Mouse (Mus musculus) adrenal gland, postnatal 25 days (tissue): ENCODE data around the gene Itih2. TPM values are rescaled to one million over a fixed set of nuclear protein-coding genes. Genes with fewer than 3 reads are reported as not detected.
A peak's percentile ranks its signal among the peaks of the same experiment; 100 is the strongest.

Experiments
- DNase-seq: peaks from one replicate; pipeline ENCODE4 v3.0.0; 2021; ENCODE audit warnings: mixed read lengths
- total RNA-seq: library from RNA; stranded (reverse); gene quantifications from 2 replicates; pipeline ENCODE4 v1.2.3, GENCODE M21; 2021

Gene Itih2
- total RNA-seq, 1 experiment from 2014 or later: 9.9 TPM

DNA sequence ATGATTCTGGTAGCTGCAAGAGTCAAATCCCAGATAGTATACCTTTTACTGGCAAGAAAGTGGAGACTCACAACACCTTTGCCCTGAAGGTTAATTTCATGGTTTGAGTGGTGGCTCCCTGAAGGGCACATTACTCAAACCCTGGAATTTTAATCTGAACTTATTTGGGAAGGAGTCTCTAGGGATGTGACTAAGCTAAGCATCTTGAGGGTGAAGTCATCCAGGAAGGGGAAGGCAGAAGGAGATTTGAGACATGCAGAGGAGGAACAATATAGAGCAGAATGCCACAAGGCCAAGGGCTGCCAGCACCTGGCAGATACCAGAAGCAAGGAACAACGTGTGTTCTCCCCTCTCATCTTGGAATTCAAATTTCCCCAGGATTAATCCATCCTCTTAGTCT, 12.4 kb downstream of the Itih2 start:
- DNase-seq: no peak

GRCm38 (mm10) chr2:10108535-10109189, 22.5 kb downstream of the Itih2 start:
- no peak for DNase-seq

DNA sequence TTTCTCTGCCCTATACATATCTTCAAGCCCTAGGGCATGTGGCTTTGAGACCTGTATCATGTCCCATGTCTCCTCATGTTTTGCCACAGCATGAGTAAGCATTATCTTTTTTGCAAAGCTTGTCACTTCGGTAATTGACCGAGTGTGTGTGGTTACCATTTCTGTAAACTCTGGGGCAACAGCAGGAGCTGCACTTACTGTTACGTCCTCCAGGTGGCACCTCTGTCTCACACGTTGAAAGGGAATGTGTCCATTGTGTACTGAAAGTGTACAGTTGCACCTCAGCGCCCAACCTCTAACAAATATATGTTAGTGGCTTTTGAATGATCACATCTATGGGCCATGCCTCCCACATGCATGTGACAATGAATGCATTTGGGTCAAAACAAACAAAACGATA, 30.0 kb downstream of the Itih2 start:
- DNase-seq: peak; percentile 50

DNA sequence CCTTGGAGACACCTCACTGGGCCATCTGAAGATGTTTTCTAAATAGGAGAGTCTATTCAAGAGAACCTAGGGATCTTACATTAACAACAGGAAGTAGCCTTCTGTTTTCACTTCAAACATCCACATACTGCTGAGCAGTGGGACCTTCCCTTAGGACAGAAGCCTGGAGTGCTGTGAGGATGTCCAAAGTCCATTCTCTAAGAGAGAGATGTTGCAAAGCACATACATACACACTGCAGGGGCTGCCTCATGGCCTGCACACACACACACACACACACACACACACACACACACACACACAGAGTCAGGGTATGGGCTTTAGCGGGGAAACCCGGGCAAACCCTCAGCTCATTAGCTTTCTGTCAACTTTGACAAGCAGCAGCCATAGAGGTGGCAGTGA, 30.7 kb downstream of the Itih2 start:
- no peak for DNase-seq

GRCm38 (mm10) chr2:10098598-10099215, 32.5 kb downstream of the Itih2 start:
- peak; percentile 27 for DNase-seq

DNA sequence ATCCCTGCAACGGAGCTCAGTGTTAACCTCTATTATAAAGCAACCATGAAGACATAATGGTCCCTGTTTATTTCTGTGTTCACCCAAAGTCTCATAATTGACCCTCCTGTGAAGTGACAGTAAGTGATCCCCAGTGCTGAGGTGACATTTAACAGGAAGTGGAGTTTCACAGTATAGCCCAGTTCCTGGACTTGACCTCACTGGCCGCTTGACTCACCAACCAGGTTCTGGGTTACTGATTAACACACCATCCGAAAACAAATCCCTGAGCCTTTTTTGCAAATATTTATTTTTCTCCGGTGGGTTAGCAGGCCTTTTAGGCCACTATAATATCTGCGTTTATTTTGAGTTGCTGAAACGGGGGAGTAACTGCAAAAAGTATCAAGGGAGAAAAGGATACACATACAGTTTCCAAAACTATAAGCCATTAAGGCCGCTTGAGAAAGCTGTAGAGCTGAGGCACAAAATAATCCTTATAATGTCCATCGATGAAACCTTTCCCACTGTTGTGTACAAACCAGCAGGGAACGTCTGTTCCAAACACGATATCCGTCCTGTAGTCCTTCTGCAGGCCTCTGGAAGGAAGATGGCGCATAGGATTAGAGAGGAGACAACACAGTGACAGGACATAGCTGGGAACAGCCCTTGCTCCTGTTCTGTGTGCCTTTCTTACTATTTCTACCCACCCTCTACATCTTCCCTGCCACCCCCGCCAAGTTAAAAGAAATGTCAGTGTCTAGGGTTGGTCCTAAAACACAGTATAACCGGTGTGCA, 36.7 kb downstream of the Itih2 start:
- no peak for DNase-seq

- no peak for DNase-seq
Measured at GRCm38 (mm10) chr2:10087256-10087850, 43.8 kb downstream of the Itih2 start.

- no peak for DNase-seq
Measured at GRCm38 (mm10) chr2:10082737-10083136, 48.5 kb downstream of the Itih2 start.

DNA sequence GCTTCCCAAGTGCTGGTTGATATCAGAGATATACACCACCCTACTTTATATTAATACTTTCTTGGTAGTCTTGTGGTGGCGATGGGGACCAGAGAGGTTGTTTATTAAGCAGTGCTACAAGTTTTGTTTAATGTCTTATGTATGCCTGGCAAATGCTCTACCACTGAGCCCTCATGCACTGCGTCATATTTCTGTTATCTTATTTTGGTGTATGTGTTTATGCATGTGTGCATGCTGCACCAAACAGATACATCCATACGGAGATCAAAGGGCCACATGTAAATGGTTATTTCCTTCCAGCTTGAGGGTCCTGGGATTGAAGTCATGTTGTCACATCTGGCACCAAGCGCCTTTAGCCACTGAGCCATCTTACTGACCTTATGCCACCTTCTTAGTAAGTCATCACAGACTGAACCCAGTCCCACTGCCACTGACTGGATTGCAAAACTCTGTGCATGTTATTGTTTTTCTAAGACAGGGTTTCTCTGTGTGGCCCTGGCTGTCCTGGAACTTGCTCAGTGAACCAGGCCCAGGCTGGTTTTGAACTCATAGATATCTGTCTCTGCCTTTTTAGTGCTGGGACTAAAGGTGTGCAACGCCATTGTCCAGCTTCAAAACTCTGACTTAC, 49.6 kb downstream of the Itih2 start:
- no peak for DNase-seq

DNA sequence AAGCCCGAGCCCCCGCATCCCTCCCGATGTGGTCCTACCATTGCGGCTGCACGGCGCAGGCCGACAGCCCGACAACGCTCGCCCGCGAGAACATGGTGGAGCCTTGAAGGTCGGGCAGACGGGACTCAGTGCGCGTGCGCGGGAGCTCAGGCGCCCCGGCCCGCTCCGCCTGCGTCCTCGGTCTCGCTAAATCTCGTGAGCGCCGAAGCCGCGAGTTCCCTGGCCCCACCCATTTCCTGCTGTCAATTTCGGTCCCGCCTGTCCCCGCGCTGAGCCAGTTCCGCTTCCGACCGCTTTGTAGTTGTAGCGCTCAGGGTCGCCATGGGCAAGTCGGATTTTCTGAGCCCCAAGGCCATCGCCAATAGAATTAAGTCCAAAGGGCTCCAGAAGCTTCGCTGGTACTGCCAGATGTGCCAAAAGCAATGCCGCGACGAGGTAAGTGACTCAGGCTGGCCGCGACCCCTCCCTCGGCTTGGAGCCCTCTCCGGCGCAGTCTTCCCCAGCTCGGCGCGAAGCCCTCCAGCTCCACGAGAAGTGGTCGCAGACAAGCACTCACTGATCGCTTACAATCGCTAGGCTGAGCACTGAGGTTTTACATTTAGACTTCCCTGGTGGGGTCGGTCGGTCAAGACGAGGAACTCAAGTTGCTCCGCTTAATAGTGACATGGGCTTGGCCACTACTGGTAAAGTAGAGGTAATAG, 50.7 kb downstream of the Itih2 start, which contains the start of the genes Atp5c1 and Kin:
TSS of gene Atp5c1 (minus strand) at position 201 of the 701 bp plus-strand sequence.
TSS of gene Kin (plus strand) at position 284 of the 701 bp plus-strand sequence.
- peak; percentile 96 for DNase-seq

- no peak for DNase-seq
Measured at GRCm38 (mm10) chr2:10079745-10080309, 51.4 kb downstream of the Itih2 start.

GRCm38 (mm10) chr2:10076675-10077074, 54.5 kb downstream of the Itih2 start:
- DNase-seq: no peak

GRCm38 (mm10) chr2:10074470-10074869, 56.7 kb downstream of the Itih2 start:
- DNase-seq: no peak

DNA sequence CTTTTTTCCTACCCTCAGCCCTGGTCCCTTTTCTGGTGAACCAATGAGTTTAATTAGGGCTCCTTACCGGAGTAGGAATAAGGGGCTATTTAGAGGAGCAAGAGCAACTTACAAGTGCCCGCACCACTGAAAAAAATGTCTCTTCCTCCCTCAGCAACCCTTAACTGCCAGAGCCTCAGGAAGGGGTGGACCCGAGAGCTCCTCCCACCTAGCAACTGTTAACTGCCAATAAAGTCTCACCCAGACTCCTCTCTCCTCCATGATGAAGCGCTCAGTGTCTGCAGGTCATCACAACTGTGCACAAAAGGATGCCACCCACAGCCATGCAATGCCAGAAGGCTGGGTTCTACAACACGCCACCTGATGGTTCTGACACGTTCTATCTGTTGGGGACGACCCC, 59.4 kb downstream of the Itih2 start:
- no peak for DNase-seq

DNA sequence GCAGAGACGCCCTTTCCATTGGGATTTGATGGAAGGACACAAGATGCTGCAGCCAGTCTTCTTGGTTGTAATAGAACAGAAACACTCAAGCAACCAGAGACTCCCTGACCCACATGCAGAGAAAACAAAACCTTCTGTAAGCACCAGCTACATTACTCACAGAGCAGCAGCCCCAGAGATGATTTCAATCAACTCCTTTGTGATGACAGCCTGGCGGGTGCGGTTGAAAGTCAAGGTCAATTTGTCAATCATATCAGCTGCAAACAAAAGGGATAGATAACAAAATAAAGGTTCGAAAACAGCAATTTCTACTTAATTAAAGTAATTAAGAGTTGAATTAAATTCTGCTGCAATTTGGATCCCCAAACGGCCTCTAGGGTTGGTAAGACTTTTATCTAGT, 72.4 kb downstream of the Itih2 start:
- DNase-seq: peak; percentile 28

DNA sequence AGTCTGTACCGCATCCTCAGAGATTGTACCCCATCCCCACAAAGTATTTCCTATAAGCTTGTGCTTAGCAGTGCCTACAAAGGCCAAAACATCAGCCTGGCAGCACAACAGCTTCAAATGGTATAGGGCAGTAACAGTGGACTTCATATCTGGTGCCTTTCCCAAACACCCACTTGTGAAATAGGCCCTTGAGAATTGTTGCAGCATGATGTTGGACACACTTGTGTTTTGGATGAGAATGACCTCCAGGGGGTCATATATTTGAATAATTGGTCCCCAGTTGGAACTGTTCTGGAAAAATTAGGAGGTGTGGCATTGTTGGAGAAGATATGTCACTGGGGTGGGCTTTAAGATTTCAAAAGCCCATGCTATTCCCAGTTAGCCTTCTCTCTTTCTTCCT, 79.2 kb downstream of the Itih2 start:
- DNase-seq: no peak

DNA sequence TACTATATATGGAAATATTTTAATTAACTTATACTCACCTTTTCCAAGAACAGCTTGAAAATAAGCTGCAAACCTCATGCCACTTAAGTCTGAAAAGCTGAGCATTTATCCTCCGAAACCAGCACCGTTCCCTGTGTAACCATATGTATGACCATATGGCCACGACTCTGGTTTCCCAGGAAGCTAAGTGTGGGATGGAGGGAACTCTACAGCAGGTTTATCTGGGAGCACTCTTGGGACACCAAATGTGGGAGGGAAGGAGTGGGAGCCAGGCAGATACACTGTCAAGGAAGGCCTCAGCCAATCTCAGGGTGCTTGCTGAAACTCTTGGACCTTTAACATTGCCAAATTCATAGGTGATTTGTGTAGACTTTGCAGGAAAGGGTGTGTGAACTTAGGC, 80.3 kb downstream of the Itih2 start:
- DNase-seq: no peak

- no peak for DNase-seq
Measured at GRCm38 (mm10) chr2:10049456-10049855, 81.7 kb downstream of the Itih2 start.

DNA sequence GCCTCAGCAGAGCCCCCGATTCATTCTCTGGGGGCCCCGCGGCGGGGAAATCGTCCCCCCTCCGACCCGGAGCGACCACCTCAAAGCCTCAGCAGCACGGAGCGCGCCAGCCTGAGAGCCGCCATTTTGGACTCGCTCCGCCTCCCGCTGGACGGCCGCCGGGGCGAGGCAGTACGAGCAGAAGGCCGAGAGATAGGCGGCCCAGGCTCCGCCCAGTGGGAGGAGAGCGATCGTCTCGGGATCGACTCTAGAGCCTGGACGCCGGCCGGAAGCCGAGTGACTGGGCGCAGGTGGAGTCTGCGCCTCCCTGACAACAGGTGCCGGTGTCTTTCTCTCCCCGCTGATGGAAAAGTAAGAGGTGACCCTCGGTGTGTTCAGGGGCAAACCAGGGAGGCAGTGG, 82.7 kb downstream of the Itih2 start, which contains the start of gene Taf3:
TSS of gene Taf3 (minus strand) at position 136 of the 400 bp plus-strand sequence.
- DNase-seq: peak; percentile 93

DNA sequence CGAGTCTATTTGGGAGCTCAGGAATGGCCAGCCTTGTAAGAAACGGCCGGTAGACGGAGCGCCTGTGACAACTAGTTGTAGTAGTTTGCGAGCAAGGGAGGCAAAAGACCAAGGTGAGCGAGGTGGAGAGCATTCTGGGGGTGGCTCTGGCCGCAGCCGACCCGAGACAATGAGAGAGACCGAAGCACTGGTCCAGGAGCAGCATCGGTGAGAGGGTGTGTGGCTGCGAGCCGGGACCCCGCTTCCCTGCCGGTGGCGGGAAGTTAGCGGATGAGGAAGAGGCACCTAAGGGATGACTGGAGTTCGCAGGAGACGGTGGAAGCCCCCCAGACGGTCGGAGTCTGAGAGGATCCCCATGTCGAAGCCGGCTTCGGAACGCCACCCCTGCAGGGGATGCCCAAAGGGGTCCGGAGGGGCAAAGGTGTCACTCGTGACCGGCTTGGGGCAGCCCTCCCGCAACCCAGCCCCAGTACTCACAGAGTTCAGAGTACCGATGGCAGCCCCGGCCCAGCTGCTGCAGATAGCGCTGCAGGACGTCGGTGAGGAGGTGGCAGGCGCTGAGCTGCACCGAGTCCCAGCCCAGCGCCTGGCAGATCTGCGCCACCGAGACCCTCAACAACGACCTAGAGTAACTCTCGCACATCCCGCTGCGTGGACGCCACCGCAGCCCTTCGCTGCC, 83.3 kb downstream of the Itih2 start:
- peak; percentile 10 for DNase-seq
